Mouse (Mus musculus) lung, adult 2 months (tissue): ENCODE measurements around the gene Col23a1. TPM values are rescaled to one million over a fixed set of nuclear protein-coding genes. Genes with fewer than 3 reads are reported as not detected.

Experiments
- DNase-seq: peaks from one replicate; pipeline ENCODE4 v3.0.0; 2022
- H3K4me1 ChIP-seq: fragments of 200-500 bp; 2 replicates; pipeline ENCODE4 v1.6.1; 2011; ENCODE audit warnings: low read length; ENCODE audit not compliant: control insufficient read depth, insufficient read depth
- H3K4me3 ChIP-seq: fragments of 200-500 bp; replicated peaks from 2 replicates; pipeline ENCODE3; 2011; ENCODE audit warnings: low read depth, mild to moderate bottlenecking, control low read depth, low read length; ENCODE audit errors: extremely low read depth
- CTCF ChIP-seq: fragments of 200-500 bp; IDR thresholded peaks from 2 replicates; pipeline ENCODE4 v1.5.1; 2011; ENCODE audit warnings: mild to moderate bottlenecking, low read length, control low read depth; ENCODE audit not compliant: insufficient read depth
- POLR2A ChIP-seq: fragments of 200-500 bp; IDR thresholded peaks from 2 replicates; pipeline ENCODE4 v1.6.1; 2011; ENCODE audit warnings: low read depth, mild to moderate bottlenecking, control low read depth, low read length, borderline replicate concordance; ENCODE audit errors: extremely low read depth
- WGBS: fragments of 180-500 bp; shearing (Covaris S2); methylation state at CpG from one replicate; pipeline ENCODE4 v1.1.7; 2018; 5-methylcytosine and 5-hydroxymethylcytosine counted together
- polyA plus RNA-seq: library from polyadenylated mRNA; depleted of rRNA; stranded (reverse); fragments of >200 nt; gene quantifications from 2 replicates; pipeline ENCODE4 v1.2.3, GENCODE M21; 2012

Gene Col23a1
- polyA plus RNA-seq, 1 experiment = 27.1 TPM

- TF ChIP-seq POLR2A (no peak), CTCF (no peak)
- no peak overlapping the region for H3K4me3 ChIP-seq
- 80% methylated on average over 7 of the region's 7 CpGs for WGBS
- no peaks in the 10 kb centered on the region for H3K4me1 ChIP-seq
- DNase-seq = no peak
Observed at GRCm38 (mm10) chr11:51315991-51316810, 26.5 kb downstream of the Col23a1 start.

- no peak for DNase-seq
- TF ChIP-seq POLR2A = no peak
- H3K4me3 ChIP-seq = no peak overlapping the region
- no peaks in the 10 kb centered on the region for H3K4me1 ChIP-seq
Observed at GRCm38 (mm10) chr11:51320609-51321008, 30.9 kb downstream of the Col23a1 start.

GRCm38 (mm10) chr11:51326908-51327307 lies 37.2 kb downstream of the Col23a1 start:
- Histone ChIP-seq H3K4me1 (peaks cover 3% of the 10 kb centered on the region; the same call in 1 of the 2 replicates), H3K4me3 (no peak overlapping the region)
- DNase-seq = no peak
- TF ChIP-seq CTCF = no peak
- no peak for TF ChIP-seq POLR2A
- 65% methylated on average over 6 of the region's 6 CpGs for WGBS

GRCm38 (mm10) chr11:51328387-51328942 lies 38.7 kb downstream of the Col23a1 start:
- DNase-seq = no peak
- no peak for TF ChIP-seq POLR2A
- TF ChIP-seq CTCF = no peak
- 51% methylated on average over 12 of the region's 12 CpGs for WGBS

GRCm38 (mm10) chr11:51329837-51330714 lies 40.4 kb downstream of the Col23a1 start:
- H3K4me3 ChIP-seq = no peak overlapping the region
- 56% methylated on average over 11 of the region's 11 CpGs for WGBS
- TF ChIP-seq POLR2A = no peak
- TF ChIP-seq CTCF = no peak

More at GRCm38 (mm10) chr11:51328387-51328942, 38.7 kb downstream of the Col23a1 start:
- no peak overlapping the region for H3K4me3 ChIP-seq
- H3K4me1 ChIP-seq = peaks cover 3% of the 10 kb centered on the region; the same call in 1 of the 2 replicates

GRCm38 (mm10) chr11:51334017-51334416 lies 44.3 kb downstream of the Col23a1 start:
- WGBS = 82% methylated on average over 5 of the region's 5 CpGs
- TF ChIP-seq CTCF = no peak
- no peak for TF ChIP-seq POLR2A
- Histone ChIP-seq H3K4me1 (peaks cover 3% of the 10 kb centered on the region; the same call in 1 of the 2 replicates), H3K4me3 (no peak overlapping the region)
- DNase-seq = no peak

More at GRCm38 (mm10) chr11:51329837-51330714, 40.4 kb downstream of the Col23a1 start:
- no peak for DNase-seq
- H3K4me1 ChIP-seq = peaks cover 3% of the 10 kb centered on the region; the same call in 1 of the 2 replicates

GRCm38 (mm10) chr11:51337585-51337984 lies 47.9 kb downstream of the Col23a1 start:
- Histone ChIP-seq H3K4me3 (no peak overlapping the region), H3K4me1 (peaks cover 5% of the 10 kb centered on the region)
- 76% methylated on average over 6 of the region's 6 CpGs for WGBS
- no peak for DNase-seq
- TF ChIP-seq POLR2A = no peak
- TF ChIP-seq CTCF = no peak

- H3K4me3 ChIP-seq = no peak overlapping the region
- peaks cover 7% of the 10 kb centered on the region for H3K4me1 ChIP-seq
- TF ChIP-seq CTCF (no peak), POLR2A (no peak)
- WGBS = 60% methylated on average over 7 of the region's 7 CpGs
- no peak for DNase-seq
Observed at GRCm38 (mm10) chr11:51338416-51338815, 48.7 kb downstream of the Col23a1 start.

GRCm38 (mm10) chr11:51341091-51341490 lies 51.4 kb downstream of the Col23a1 start:
- Histone ChIP-seq H3K4me3 (no peak overlapping the region), H3K4me1 (peaks cover 9% of the 10 kb centered on the region)
- 53% methylated on average over 2 of the region's 2 CpGs for WGBS
- TF ChIP-seq POLR2A = no peak
- no peak for TF ChIP-seq CTCF
- no peak for DNase-seq
